ENCODE assay signal across 20 mouse cellular contexts in genomic region chr11:28939651-28940050, GRCm38 (mm10).
"Had no signal": no experiment of that assay in that cellular context is flagged by ENCODE, and none has a peak within 500 bp of the region (broad histone marks: within the 10 kb centered on the region; RNA-seq: fewer than 3 reads in every experiment).

No protein-coding gene starts in this region.

- H3K27ac ChIP-seq: macrophage; midbrain, embryonic 10.5 days; midbrain, embryonic 12.5 days; neural tube, embryonic 13.5 days; neural tube, embryonic 15.5 days had no signal

- H3K4me1 ChIP-seq: midbrain, embryonic 10.5 days; midbrain, embryonic 12.5 days; neural tube, embryonic 13.5 days; neural tube, embryonic 15.5 days had no signal

- DNase-seq: liver, postnatal 0 days; lung, embryonic 14.5 days; lung, postnatal 14 days; lung, postnatal 36 days; midbrain, embryonic 14.5 days; retina, postnatal 1 day; right cerebral cortex, adult 18-20 months; right cerebral cortex, postnatal 25 days; right cerebral cortex, postnatal 4 days; spleen, adult 18-20 months; thymus, adult 18-20 months; thymus, postnatal 14 days; thymus, postnatal 36 days had no signal

- H3K4me2 ChIP-seq: lung, embryonic 14.5 days; midbrain, embryonic 12.5 days; neural tube, embryonic 13.5 days; neural tube, embryonic 15.5 days had no signal

- H3K9me3 ChIP-seq: midbrain, embryonic 10.5 days; midbrain, embryonic 12.5 days; neural tube, embryonic 13.5 days; neural tube, embryonic 15.5 days had no signal

- H3K36me3 ChIP-seq: midbrain, embryonic 10.5 days; midbrain, embryonic 12.5 days; neural tube, embryonic 13.5 days; neural tube, embryonic 15.5 days had no signal

- H3K27me3 ChIP-seq: midbrain, embryonic 12.5 days; neural tube, embryonic 13.5 days; neural tube, embryonic 15.5 days had no signal

- ATAC-seq: liver, postnatal 0 days; midbrain, embryonic 16.5 days had no signal

- H3K9ac ChIP-seq: liver, postnatal 0 days; lung, embryonic 14.5 days; midbrain, embryonic 12.5 days; neural tube, embryonic 13.5 days; neural tube, embryonic 15.5 days had no signal

- H3K4me3 ChIP-seq: midbrain, embryonic 10.5 days; midbrain, embryonic 12.5 days; myocyte; neural tube, embryonic 13.5 days; neural tube, embryonic 15.5 days had no signal
